Mouse (Mus musculus) intestine, postnatal 0 days (tissue): ENCODE measurements around the gene Fam171a1. TPM values are rescaled to one million over a fixed set of nuclear protein-coding genes. Genes with fewer than 3 reads are reported as not detected.
"Not testable (repeated sequence)": the region's sequence is repeated elsewhere in the genome, so short reads cannot be mapped to it uniquely, and the experiment has no call there.

Source experiments
- ATAC-seq: fragments of 200-750 bp; cut with Nextera tagmentation; 2 replicates; pipeline ENCODE4 v1.8.0; 2017; ENCODE audit warnings: mild to moderate bottlenecking, moderate TSS enrichment, moderate library complexity
- H3K27ac ChIP-seq: fragments of 300-500 bp; sonication (generic); 2 replicates; pipeline ENCODE4 v1.5.1; 2014; ENCODE audit warnings: mild to moderate bottlenecking, low read depth, low read length, moderate library complexity
- H3K27me3 ChIP-seq: fragments of 300-500 bp; sonication (generic); replicated peaks from 2 replicates; pipeline ENCODE4 v1.6.1; 2014; ENCODE audit warnings: low read length, mixed read lengths; ENCODE audit not compliant: control insufficient read depth, insufficient read depth
- H3K36me3 ChIP-seq: fragments of 300-500 bp; sonication (generic); 2 replicates; pipeline ENCODE4 v1.6.1; 2014; ENCODE audit warnings: mild to moderate bottlenecking, moderate library complexity; ENCODE audit not compliant: control insufficient read depth, insufficient read depth
- H3K4me1 ChIP-seq: fragments of 300-500 bp; sonication (generic); replicated peaks from 2 replicates; pipeline ENCODE4 v1.6.1; 2014; ENCODE audit warnings: antibody characterized with exemption, low read length, mixed read lengths; ENCODE audit not compliant: control insufficient read depth, insufficient read depth
- H3K4me2 ChIP-seq: fragments of 300-500 bp; sonication (generic); replicated peaks from 2 replicates; pipeline ENCODE4 v1.6.1; 2014; ENCODE audit warnings: low read depth, mild to moderate bottlenecking, moderate library complexity
- H3K4me3 ChIP-seq: fragments of 300-500 bp; sonication (generic); 2 replicates; pipeline ENCODE4 v1.5.1; 2014; ENCODE audit warnings: low read depth, low read length
- H3K9ac ChIP-seq: fragments of 300-500 bp; sonication (generic); 2 replicates; pipeline ENCODE4 v1.6.1; 2014; ENCODE audit warnings: mild to moderate bottlenecking, low read depth, low read length
- H3K9me3 ChIP-seq: fragments of 300-500 bp; sonication (generic); 2 replicates; pipeline ENCODE4 v1.6.1; 2016; ENCODE audit warnings: mixed run types; ENCODE audit not compliant: control insufficient read depth
- CTCF ChIP-seq: sonication (generic); IDR thresholded peaks from 2 replicates; pipeline ENCODE4 v1.5.1; 2016; ENCODE audit warnings: low read depth, mild to moderate bottlenecking, control low read depth, antibody characterized with exemption, moderate library complexity
- WGBS: fragments of 180-500 bp; shearing (Covaris S2); extraction: QIAGEN DNeasy Blood & Tissue Kit; methylation state at CpG from one replicate; pipeline ENCODE4 v1.1.7; 2014; 5-methylcytosine and 5-hydroxymethylcytosine counted together
- polyA plus RNA-seq: library from polyadenylated mRNA; unstranded; fragments of >200 nt; fragmentation: Nextera tagmentation; extraction: Ambion mirVana; gene quantifications from 2 replicates; pipeline ENCODE4 v1.2.1, GENCODE M21; 2015

The Fam171a1 gene
- polyA plus RNA-seq = 8.4 and 8.6 TPM in 2 replicates

- Histone ChIP-seq H3K9me3 (0 out of 2 replicates have a peak, but pooled peaks cover 2% of the 10 kb centered on the region), H3K27ac (no peak within 1 kb of the TSS), H3K27me3 (no peaks in the 10 kb centered on the region), H3K4me3 (no peak within 1 kb of the TSS), H3K4me2 (no peak within 1 kb of the TSS), H3K4me1 (no peaks in the 10 kb centered on the region), H3K9ac (no peak within 1 kb of the TSS), H3K36me3 (no peaks in the 10 kb centered on the region)
- 72% methylated on average over 4 of the region's 4 CpGs for WGBS
- TF ChIP-seq CTCF = no peak
- ATAC-seq = no peak
Observed at GRCm38 (mm10) chr2:3113866-3114265, at the start of gene Fam171a1. Fam171a1 (plus strand) TSS chr2:3114224.

- Histone ChIP-seq H3K4me2 (no peak overlapping the region), H3K4me1 (no peaks in the 10 kb centered on the region), H3K9ac (no peak overlapping the region), H3K9me3 (no peaks in the 10 kb centered on the region), H3K4me3 (no peak overlapping the region), H3K36me3 (no peaks in the 10 kb centered on the region), H3K27me3 (no peaks in the 10 kb centered on the region), H3K27ac (no peak overlapping the region)
- TF ChIP-seq CTCF = no peak
- WGBS = 80% methylated on average over 1 of the region's 1 CpGs
- ATAC-seq = no peak
Observed at GRCm38 (mm10) chr2:3069140-3069539, 44.9 kb upstream of the Fam171a1 start.

GRCm38 (mm10) chr2:3088361-3088760 is 25.7 kb upstream of the Fam171a1 start:
- WGBS = 71% methylated on average over 3 of the region's 3 CpGs

DNA sequence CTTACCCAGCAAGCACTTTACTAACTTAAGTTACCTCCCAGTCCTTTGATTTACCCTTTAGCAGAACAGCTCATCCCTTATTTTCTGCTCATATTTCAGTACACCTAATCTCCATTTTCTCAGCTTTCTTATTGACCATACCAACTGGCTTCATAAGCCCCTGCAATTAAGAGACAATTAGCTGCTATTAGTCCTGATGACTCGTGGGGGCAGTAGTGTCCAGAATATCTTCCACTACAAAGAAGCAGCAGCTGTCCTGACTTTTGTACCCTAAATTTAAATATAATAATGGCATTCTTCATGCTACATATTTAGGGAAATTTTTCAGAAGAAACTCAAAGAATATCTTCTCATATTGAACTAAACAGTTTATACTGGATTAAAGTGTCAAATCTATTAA is 24.8 kb upstream of the Fam171a1 start:
- H3K4me3 ChIP-seq = no peak overlapping the region
- no peak overlapping the region for H3K4me2 ChIP-seq
- H3K27me3 ChIP-seq = no peaks in the 10 kb centered on the region
- 13% methylated on average over 1 of the region's 1 CpGs for WGBS
- H3K4me1 ChIP-seq = no peaks in the 10 kb centered on the region
- no peak for ATAC-seq
- H3K36me3 ChIP-seq = no peaks in the 10 kb centered on the region
- no peak overlapping the region for H3K27ac ChIP-seq
- TF ChIP-seq CTCF = peak; percentile 60
- no peak overlapping the region for H3K9ac ChIP-seq
- no peaks in the 10 kb centered on the region for H3K9me3 ChIP-seq

More at GRCm38 (mm10) chr2:3088361-3088760, 25.7 kb upstream of the Fam171a1 start:
- not testable (repeated sequence) for H3K27me3 ChIP-seq, H3K4me2 ChIP-seq, H3K9me3 ChIP-seq, H3K36me3 ChIP-seq, H3K4me3 ChIP-seq, H3K4me1 ChIP-seq, ATAC-seq, H3K9ac ChIP-seq, H3K27ac ChIP-seq

- 73% methylated on average over 1 of the region's 1 CpGs for WGBS
- H3K9ac ChIP-seq = no peak overlapping the region
- H3K36me3 ChIP-seq = no peaks in the 10 kb centered on the region
- H3K27me3 ChIP-seq = no peaks in the 10 kb centered on the region
- H3K27ac ChIP-seq = no peak overlapping the region
- no peaks in the 10 kb centered on the region for H3K4me1 ChIP-seq
- H3K9me3 ChIP-seq = no peaks in the 10 kb centered on the region
- no peak overlapping the region for H3K4me2 ChIP-seq
- TF ChIP-seq CTCF = no peak
- no peak for ATAC-seq
- no peak overlapping the region for H3K4me3 ChIP-seq
Observed at GRCm38 (mm10) chr2:3096101-3096500, 17.9 kb upstream of the Fam171a1 start.

DNA sequence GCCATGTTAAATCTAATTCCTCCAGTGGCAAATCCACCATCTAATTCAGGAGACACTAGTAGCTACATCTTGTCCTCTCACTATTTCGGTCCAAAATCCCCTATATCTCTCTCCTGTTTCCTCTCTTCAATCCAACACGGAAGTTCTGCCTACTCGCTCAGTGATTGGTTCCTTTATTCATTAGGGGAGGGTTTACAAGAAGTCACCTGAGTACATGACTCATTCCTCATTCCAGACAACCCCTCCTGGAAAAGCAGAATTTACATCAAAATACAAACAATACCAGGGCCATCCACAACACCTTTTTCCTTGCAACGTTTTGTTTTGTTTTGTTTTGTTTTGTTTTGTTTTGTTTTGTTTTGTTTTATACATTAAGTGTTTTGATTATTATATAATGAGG is 14.1 kb upstream of the Fam171a1 start:
- WGBS = 77% methylated on average over 4 of the region's 4 CpGs
- no peak overlapping the region for H3K27ac ChIP-seq
- ATAC-seq = no peak

More for the DNA sequence above, 14.1 kb upstream of the Fam171a1 start:
- TF ChIP-seq CTCF = no peak
- Histone ChIP-seq H3K4me2 (no peak overlapping the region), H3K9ac (no peak overlapping the region), H3K36me3 (no peaks in the 10 kb centered on the region), H3K4me1 (no peaks in the 10 kb centered on the region), H3K27me3 (no peaks in the 10 kb centered on the region), H3K4me3 (no peak overlapping the region), H3K9me3 (no peaks in the 10 kb centered on the region)
